ENCODE assay signal across 12 mouse cellular contexts in genomic region chr5:79083170-79083569, GRCm38 (mm10).
"Had no signal": no experiment of that assay in that cellular context is flagged by ENCODE, and none has a peak within 500 bp of the region (broad histone marks: within the 10 kb centered on the region; RNA-seq: fewer than 3 reads in every experiment).

No protein-coding gene starts in this region.

- DNase-seq: lung, adult 18-20 months; lung, embryonic 14.5 days; lung, postnatal 10 days; lung, postnatal 4 days; midbrain, embryonic 14.5 days; retina, postnatal 1 day; right cerebral cortex, adult 18-20 months; right cerebral cortex, postnatal 14 days; spleen, adult 18-20 months; thymus, adult 2 months; thymus, postnatal 25 days; thymus, postnatal 4 days had no signal
